Mouse (Mus musculus): ENCODE data around the gene Sh3gl1. TPM values are rescaled to one million over a fixed set of nuclear protein-coding genes. Genes with fewer than 3 reads are reported as not detected.

The Sh3gl1 gene
- polyA plus RNA-seq, 1 experiment from 2014 or later = 70.5 TPM

- no peak overlapping the region for H3K4me2 ChIP-seq (ENCODE audit: low read length)
- peaks cover 0 to under 1% of the 10 kb centered on the region in 2 experiments; a peak in 3 of 4 replicates for H3K4me1 ChIP-seq (ENCODE audit: control insufficient read depth in 2 of 2, insufficient read depth in 2 of 2, low read length in 2 of 2)
- no peak; the same call in 1 of the 2 replicates for ATAC-seq (ENCODE audit: insufficient number of reproducible peaks, insufficient read depth, low FRiP score, low read depth)
- 15% methylated on average over 13 of the region's 13 CpGs for WGBS
- no peak overlapping the region for H3K4me3 ChIP-seq (ENCODE audit: control insufficient read depth in 1 of 2, insufficient read depth in 1 of 2, low read depth in 1 of 2, low read length in 2 of 2)
- H3K36me3 ChIP-seq (ENCODE audit: control insufficient read depth, insufficient read depth, low read length) = no peaks in the 10 kb centered on the region
- H3K27ac ChIP-seq (replicated peaks in 1 of 2; ENCODE audit: control insufficient read depth in 1 of 2, insufficient read depth in 1 of 2, low read depth in 2 of 2, low read length in 2 of 2) = no peak overlapping the region
- no peak overlapping the region for H3K9ac ChIP-seq (ENCODE audit: low read length)
- H3K9me3 ChIP-seq (ENCODE audit: control insufficient read depth, low read length) = no peaks in the 10 kb centered on the region
- peaks cover 6% of the 10 kb centered on the region for H3K27me3 ChIP-seq (ENCODE audit: control insufficient read depth, insufficient read depth, low read length)
These were observed 60.1 kb downstream of the Sh3gl1 start for GRCm38 (mm10) chr17:55976255-55976862.

DNA sequence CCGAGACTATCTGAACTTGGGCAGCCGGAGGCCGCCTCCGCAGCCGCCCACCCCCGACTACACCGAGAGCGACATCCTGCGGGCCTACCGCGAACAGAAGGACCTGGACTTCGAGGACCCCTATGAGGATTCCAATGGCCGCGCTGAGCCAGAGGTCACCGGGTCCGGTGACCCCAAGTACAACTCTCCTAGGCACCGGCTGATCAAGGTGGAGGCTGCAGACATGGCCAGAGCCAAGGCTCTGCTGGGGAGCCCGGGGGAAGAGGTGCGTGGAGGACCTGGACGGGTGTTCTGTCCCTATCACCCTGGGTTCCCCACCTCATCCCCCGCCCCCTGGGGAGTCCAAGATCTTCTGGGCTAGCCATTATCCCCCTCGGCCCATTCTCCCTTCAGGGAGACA lies 65.0 kb downstream of the Sh3gl1 start:
- ATAC-seq (ENCODE audit: insufficient number of reproducible peaks, insufficient read depth, low FRiP score, low read depth) = no peak
- Histone ChIP-seq H3K36me3 (ENCODE audit: control insufficient read depth, insufficient read depth, low read length) (peaks cover 11% of the 10 kb centered on the region), H3K9me3 (ENCODE audit: control insufficient read depth, low read length) (no peaks in the 10 kb centered on the region), H3K4me1 (ENCODE audit: control insufficient read depth in 2 of 2, insufficient read depth in 2 of 2, low read length in 2 of 2) (peaks cover 12 to 32% of the 10 kb centered on the region in 2 experiments; a peak in 3 of 4 replicates), H3K27ac (replicated peaks in 1 of 2; ENCODE audit: control insufficient read depth in 1 of 2, insufficient read depth in 1 of 2, low read depth in 2 of 2, low read length in 2 of 2) (no peak overlapping the region), H3K27me3 (ENCODE audit: control insufficient read depth, insufficient read depth, low read length) (peaks cover 13% of the 10 kb centered on the region), H3K9ac (ENCODE audit: low read length) (no peak overlapping the region), H3K4me2 (ENCODE audit: low read length) (peak overlapping the region; percentile 90; the same call in 1 of the 2 replicates), H3K4me3 (ENCODE audit: control insufficient read depth in 1 of 2, insufficient read depth in 1 of 2, low read depth in 1 of 2, low read length in 2 of 2) (0 out of 4 replicates have a peak overlapping the region, but pooled peaks of 1 of the 2 experiments have one; percentile 57)
- 32% methylated on average over 22 of the region's 22 CpGs for WGBS

DNA sequence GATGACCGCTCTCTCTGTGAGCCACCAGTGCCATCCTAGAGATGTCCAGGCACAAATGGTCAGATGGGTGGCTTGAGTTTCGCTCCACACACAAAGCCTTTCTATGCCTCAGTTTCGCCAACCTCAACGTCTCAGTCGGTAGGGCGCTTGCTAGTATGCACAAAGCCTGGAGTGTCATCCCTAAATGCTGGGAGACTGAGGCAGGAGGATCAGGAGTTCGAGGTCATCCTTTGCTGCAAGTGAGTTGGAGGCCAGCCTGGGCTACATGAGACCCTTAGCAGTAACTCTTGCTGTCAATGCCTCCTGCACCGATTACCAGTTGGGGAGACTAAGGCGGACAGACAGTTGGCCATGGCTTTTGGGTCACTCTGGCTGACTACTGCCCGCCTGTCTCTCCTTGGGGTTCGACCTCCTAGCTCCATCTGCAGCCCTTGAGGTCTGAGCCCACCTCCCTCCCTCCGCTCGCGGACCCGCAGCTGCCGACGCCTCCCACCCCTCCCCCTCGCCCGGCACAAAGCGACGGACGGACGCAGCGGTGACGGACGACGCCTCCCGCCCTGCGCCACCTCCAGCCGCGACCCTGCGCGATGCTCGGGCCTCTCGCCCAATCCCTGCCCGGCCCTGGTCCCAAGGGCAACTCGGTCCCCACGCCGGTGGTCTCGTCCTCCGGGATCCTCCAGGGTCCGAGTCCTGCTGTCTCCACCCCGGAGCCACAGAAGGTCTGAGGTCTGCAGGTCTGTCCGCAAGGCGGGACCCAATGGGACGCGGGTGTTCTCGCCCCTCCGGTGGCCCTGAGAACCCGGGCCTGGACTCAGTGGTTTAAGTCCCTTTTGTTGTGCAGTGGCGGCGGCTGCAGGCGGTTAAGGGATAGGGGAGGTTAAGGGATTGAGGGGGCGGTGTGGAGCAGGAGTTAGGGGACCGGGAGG lies 66.2 kb downstream of the Sh3gl1 start, which contains the start of gene Shd:
Shd (plus strand) TSS at position 502 of the 926 bp plus-strand sequence.
- 7% methylated on average over 53 of the region's 55 CpGs for WGBS
- peak within 1 kb of the TSS; percentile 90 for H3K4me2 ChIP-seq (ENCODE audit: low read length)
- ATAC-seq (ENCODE audit: insufficient number of reproducible peaks, insufficient read depth, low FRiP score, low read depth) = no peak; the same call in 1 of the 2 replicates

DNA sequence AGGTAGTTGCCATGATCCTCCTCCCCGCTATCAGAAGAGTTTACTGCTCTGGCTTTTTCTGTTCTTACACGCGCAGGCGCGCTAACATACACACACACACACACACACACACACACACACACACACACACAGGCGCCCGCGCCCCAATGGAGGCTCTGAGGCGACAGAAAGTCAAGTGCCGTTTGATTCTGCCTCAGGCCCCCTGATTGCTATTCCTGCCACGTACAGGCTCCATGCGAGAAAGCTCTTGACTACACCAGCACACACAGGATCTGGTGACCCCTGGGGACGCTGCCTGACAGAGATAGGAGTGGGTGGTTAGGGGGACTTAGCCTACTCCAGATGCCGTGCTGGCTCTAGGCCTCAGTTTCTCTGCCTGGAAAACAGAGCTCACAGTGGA lies 66.9 kb downstream of the Sh3gl1 start:
- 42% methylated on average over 14 of the region's 14 CpGs for WGBS
- peaks cover 13% of the 10 kb centered on the region for H3K27me3 ChIP-seq (ENCODE audit: control insufficient read depth, insufficient read depth, low read length)
- H3K4me2 ChIP-seq (ENCODE audit: low read length) = peak overlapping the region; percentile 90; the same call in 1 of the 2 replicates
- no peak for ATAC-seq (ENCODE audit: insufficient number of reproducible peaks, insufficient read depth, low FRiP score, low read depth)
- H3K4me3 ChIP-seq (ENCODE audit: control insufficient read depth in 1 of 2, insufficient read depth in 1 of 2, low read depth in 1 of 2, low read length in 2 of 2) = no peak overlapping the region
- no peaks in the 10 kb centered on the region for H3K9me3 ChIP-seq (ENCODE audit: control insufficient read depth, low read length)
- H3K9ac ChIP-seq (ENCODE audit: low read length) = no peak overlapping the region
- H3K4me1 ChIP-seq (ENCODE audit: control insufficient read depth in 2 of 2, insufficient read depth in 2 of 2, low read length in 2 of 2) = peaks cover 12 to 32% of the 10 kb centered on the region in 2 experiments; a peak in 3 of 4 replicates
- no peak overlapping the region for H3K27ac ChIP-seq (replicated peaks in 1 of 2; ENCODE audit: control insufficient read depth in 1 of 2, insufficient read depth in 1 of 2, low read depth in 2 of 2, low read length in 2 of 2)
- H3K36me3 ChIP-seq (ENCODE audit: control insufficient read depth, insufficient read depth, low read length) = peaks cover 27% of the 10 kb centered on the region

More for the DNA sequence above, 66.2 kb downstream of the Sh3gl1 start, which contains the start of gene Shd:
- Histone ChIP-seq H3K4me1 (ENCODE audit: control insufficient read depth in 2 of 2, insufficient read depth in 2 of 2, low read length in 2 of 2) (peaks cover 12 to 32% of the 10 kb centered on the region in 2 experiments; a peak in 3 of 4 replicates), H3K4me3 (ENCODE audit: control insufficient read depth in 1 of 2, insufficient read depth in 1 of 2, low read depth in 1 of 2, low read length in 2 of 2) (peak within 1 kb of the TSS; percentile 56 to 57), H3K9ac (ENCODE audit: low read length) (peak within 1 kb of the TSS; percentile 71), H3K27me3 (ENCODE audit: control insufficient read depth, insufficient read depth, low read length) (peaks cover 13% of the 10 kb centered on the region), H3K9me3 (ENCODE audit: control insufficient read depth, low read length) (no peaks in the 10 kb centered on the region), H3K27ac (replicated peaks in 1 of 2; ENCODE audit: control insufficient read depth in 1 of 2, insufficient read depth in 1 of 2, low read depth in 2 of 2, low read length in 2 of 2) (no peak within 1 kb of the TSS), H3K36me3 (ENCODE audit: control insufficient read depth, insufficient read depth, low read length) (peaks cover 21% of the 10 kb centered on the region)

DNA sequence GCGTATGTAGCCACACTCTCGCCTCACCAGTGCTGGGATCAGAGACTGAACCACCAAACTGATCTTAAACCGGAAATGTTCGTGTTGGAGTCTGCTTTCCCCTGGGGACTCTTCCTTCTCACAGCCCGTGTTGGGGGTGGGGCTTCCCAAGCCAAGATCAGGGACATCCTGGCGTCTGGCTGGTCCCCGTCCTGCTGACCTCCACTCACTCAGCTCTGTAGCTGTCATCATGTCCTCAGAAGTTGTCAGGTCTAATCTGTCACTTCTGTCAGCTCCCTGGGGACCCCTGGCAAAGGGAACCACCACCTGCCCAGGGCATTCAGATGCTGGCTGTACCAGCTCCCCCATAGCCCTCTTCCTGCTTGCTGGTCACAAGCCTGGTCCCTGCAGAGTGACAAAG lies 68.2 kb downstream of the Sh3gl1 start:
- peaks cover 12 to 32% of the 10 kb centered on the region in 2 experiments; a peak in 3 of 4 replicates for H3K4me1 ChIP-seq (ENCODE audit: control insufficient read depth in 2 of 2, insufficient read depth in 2 of 2, low read length in 2 of 2)
- 24% methylated on average over 7 of the region's 7 CpGs for WGBS
- H3K27me3 ChIP-seq (ENCODE audit: control insufficient read depth, insufficient read depth, low read length) = peaks cover 13% of the 10 kb centered on the region
- no peak overlapping the region for H3K4me3 ChIP-seq (ENCODE audit: control insufficient read depth in 1 of 2, insufficient read depth in 1 of 2, low read depth in 1 of 2, low read length in 2 of 2)
- H3K9me3 ChIP-seq (ENCODE audit: control insufficient read depth, low read length) = no peaks in the 10 kb centered on the region
- ATAC-seq (ENCODE audit: insufficient number of reproducible peaks, insufficient read depth, low FRiP score, low read depth) = no peak
- H3K27ac ChIP-seq (replicated peaks in 1 of 2; ENCODE audit: control insufficient read depth in 1 of 2, insufficient read depth in 1 of 2, low read depth in 2 of 2, low read length in 2 of 2) = no peak overlapping the region
- H3K9ac ChIP-seq (ENCODE audit: low read length) = no peak overlapping the region
- H3K36me3 ChIP-seq (ENCODE audit: control insufficient read depth, insufficient read depth, low read length) = peaks cover 34% of the 10 kb centered on the region
- H3K4me2 ChIP-seq (ENCODE audit: low read length) = no peak overlapping the region

- no peak overlapping the region for H3K27ac ChIP-seq (replicated peaks in 1 of 2; ENCODE audit: control insufficient read depth in 1 of 2, insufficient read depth in 1 of 2, low read depth in 2 of 2, low read length in 2 of 2)
- peaks cover 13% of the 10 kb centered on the region for H3K27me3 ChIP-seq (ENCODE audit: control insufficient read depth, insufficient read depth, low read length)
- H3K9me3 ChIP-seq (ENCODE audit: control insufficient read depth, low read length) = no peaks in the 10 kb centered on the region
- H3K4me2 ChIP-seq (ENCODE audit: low read length) = no peak overlapping the region
- H3K4me3 ChIP-seq (ENCODE audit: control insufficient read depth in 1 of 2, insufficient read depth in 1 of 2, low read depth in 1 of 2, low read length in 2 of 2) = no peak overlapping the region
- ATAC-seq (ENCODE audit: insufficient number of reproducible peaks, insufficient read depth, low FRiP score, low read depth) = no peak
- no peak overlapping the region for H3K9ac ChIP-seq (ENCODE audit: low read length)
- H3K4me1 ChIP-seq (ENCODE audit: control insufficient read depth in 2 of 2, insufficient read depth in 2 of 2, low read length in 2 of 2) = peaks cover 15 to 32% of the 10 kb centered on the region in 2 experiments; a peak in 3 of 4 replicates
- H3K36me3 ChIP-seq (ENCODE audit: control insufficient read depth, insufficient read depth, low read length) = peaks cover 41% of the 10 kb centered on the region
- WGBS = 93% methylated on average over 4 of the region's 4 CpGs
These were observed 69.2 kb downstream of the Sh3gl1 start for GRCm38 (mm10) chr17:55967186-55967585.
